Mouse (Mus musculus) hindbrain, embryonic 15.5 days (tissue): ENCODE data around the gene Zswim8. TPM values are rescaled to one million over a fixed set of nuclear protein-coding genes. Genes with fewer than 3 reads are reported as not detected.

Source experiments
- ATAC-seq: fragments of 200-750 bp; cut with Nextera tagmentation; 2 replicates; pipeline ENCODE4 v1.8.0; 2017; ENCODE audit warnings: low read depth, moderate number of reproducible peaks, moderate TSS enrichment; ENCODE audit not compliant: low FRiP score
- H3K27ac ChIP-seq: fragments of 300-500 bp; sonication (generic); replicated peaks from 2 replicates; pipeline ENCODE4 v1.5.1; 2015; ENCODE audit warnings: mild to moderate bottlenecking, inconsistent platforms
- H3K27me3 ChIP-seq: fragments of 300-500 bp; sonication (generic); 2 replicates; pipeline ENCODE4 v1.6.1; 2015; ENCODE audit warnings: control low read depth, inconsistent platforms
- H3K36me3 ChIP-seq: fragments of 300-500 bp; sonication (generic); 2 replicates; pipeline ENCODE4 v1.6.1; 2015; ENCODE audit warnings: control low read depth, inconsistent platforms
- H3K4me1 ChIP-seq: fragments of 300-500 bp; sonication (generic); replicated peaks from 2 replicates; pipeline ENCODE4 v1.6.1; 2015; ENCODE audit warnings: control low read depth, inconsistent platforms
- H3K4me2 ChIP-seq: fragments of 300-500 bp; sonication (generic); 2 replicates; pipeline ENCODE4 v1.6.1; 2015; ENCODE audit warnings: moderate library complexity, mild to moderate bottlenecking, inconsistent platforms
- H3K4me3 ChIP-seq: fragments of 300-500 bp; sonication (generic); 2 replicates; pipeline ENCODE4 v1.5.1; 2015; ENCODE audit warnings: mild to moderate bottlenecking, inconsistent platforms
- H3K9ac ChIP-seq: fragments of 300-500 bp; sonication (generic); 2 replicates; pipeline ENCODE4 v1.6.1; 2015; ENCODE audit warnings: inconsistent platforms
- H3K9me3 ChIP-seq: fragments of 300-500 bp; sonication (generic); 2 replicates; pipeline ENCODE4 v1.6.1; 2016; ENCODE audit warnings: control low read depth, inconsistent platforms
- WGBS: fragments of 180-500 bp; shearing (Covaris S2); methylation state at CpG from one replicate; pipeline ENCODE4 v1.1.7; 2015; 5-methylcytosine and 5-hydroxymethylcytosine counted together
- polyA plus RNA-seq: library from polyadenylated mRNA; unstranded; fragments of >200 nt; fragmentation: Nextera tagmentation; extraction: Ambion mirVana; gene quantifications from 2 replicates; pipeline ENCODE4 v1.2.1, GENCODE M21; 2015

Gene Zswim8
- polyA plus RNA-seq: 45.1 and 46.9 TPM in 2 replicates

- ATAC-seq: peak; percentile 95
- Histone ChIP-seq H3K36me3 (peaks cover 32% of the 10 kb centered on the region), H3K4me2 (peak within 1 kb of the TSS; percentile 63), H3K27ac (peak within 1 kb of the TSS; percentile 95), H3K9ac (peak within 1 kb of the TSS; percentile 99), H3K4me3 (peak within 1 kb of the TSS; percentile 98), H3K27me3 (no peaks in the 10 kb centered on the region), H3K4me1 (peaks cover 30% of the 10 kb centered on the region), H3K9me3 (no peaks in the 10 kb centered on the region)
- under 1% methylated on average over 79 of the region's 80 CpGs for WGBS
Observed at GRCm38 (mm10) chr14:20707201-20708190, at the start of gene Zswim8. Gene Zswim8, plus strand, starts transcription at chr14:20707552.

DNA sequence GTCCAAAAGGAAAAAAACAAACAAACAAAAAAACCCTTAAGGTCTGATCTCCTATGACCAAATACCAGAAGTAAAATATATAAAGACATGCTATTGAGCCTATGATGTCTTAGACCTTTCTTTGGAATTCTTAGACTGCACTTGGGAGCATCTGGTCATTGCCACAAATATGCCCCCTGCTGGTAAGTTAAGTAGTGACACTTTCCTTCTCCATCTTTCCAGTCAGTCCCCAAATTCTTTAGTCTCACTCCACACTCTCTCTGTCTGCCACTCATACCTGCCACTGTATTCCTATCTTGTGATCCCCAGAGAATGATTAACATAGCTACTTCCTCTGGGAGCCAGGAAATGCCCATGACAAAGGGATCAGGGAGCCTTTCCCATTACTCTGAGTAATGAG lies 49.0 kb upstream of the Zswim8 start:
- Histone ChIP-seq H3K27me3 (peaks cover 1% of the 10 kb centered on the region; the same call in 1 of the 2 replicates), H3K4me2 (no peak overlapping the region), H3K4me3 (no peak overlapping the region), H3K27ac (no peak overlapping the region), H3K9me3 (no peaks in the 10 kb centered on the region), H3K36me3 (no peaks in the 10 kb centered on the region), H3K4me1 (peaks cover 18% of the 10 kb centered on the region), H3K9ac (no peak overlapping the region)
- ATAC-seq: no peak

GRCm38 (mm10) chr14:20658902-20659301 lies 48.5 kb upstream of the Zswim8 start:
- Histone ChIP-seq H3K4me1 (peaks cover 18% of the 10 kb centered on the region), H3K27me3 (peaks cover 7% of the 10 kb centered on the region; the same call in 1 of the 2 replicates), H3K9me3 (no peaks in the 10 kb centered on the region), H3K36me3 (no peaks in the 10 kb centered on the region), H3K9ac (no peak overlapping the region), H3K4me2 (no peak overlapping the region), H3K27ac (no peak overlapping the region), H3K4me3 (no peak overlapping the region)
- ATAC-seq: no peak
- 90% methylated on average over 6 of the region's 6 CpGs for WGBS

DNA sequence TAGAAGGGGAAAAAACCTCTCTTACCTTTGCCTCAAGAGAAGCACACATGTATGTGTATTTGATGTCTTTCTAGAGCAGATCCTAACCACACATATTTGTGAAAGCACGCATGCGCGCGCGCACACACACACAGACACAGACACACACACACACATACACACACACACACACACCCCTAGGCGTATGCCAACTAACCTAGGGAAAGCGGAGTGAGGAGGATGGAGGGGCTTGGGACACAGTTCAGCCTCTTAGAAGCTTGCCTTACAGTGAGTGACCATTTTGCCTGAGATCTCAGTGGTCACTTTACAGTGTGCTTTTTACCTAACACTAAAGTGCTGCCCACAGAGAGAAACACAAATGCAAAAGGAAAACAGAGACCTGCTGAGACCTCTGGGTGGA lies 47.7 kb upstream of the Zswim8 start:
- no peak for ATAC-seq
- Histone ChIP-seq H3K27ac (no peak overlapping the region), H3K4me1 (peaks cover 18% of the 10 kb centered on the region), H3K36me3 (no peaks in the 10 kb centered on the region), H3K9me3 (no peaks in the 10 kb centered on the region), H3K27me3 (peaks cover 7% of the 10 kb centered on the region; the same call in 1 of the 2 replicates), H3K4me2 (no peak overlapping the region), H3K4me3 (no peak overlapping the region), H3K9ac (no peak overlapping the region)
- WGBS: 98% methylated on average over 7 of the region's 7 CpGs

- H3K4me1 ChIP-seq: peaks cover 18% of the 10 kb centered on the region
- H3K36me3 ChIP-seq: no peaks in the 10 kb centered on the region
- WGBS: 1% methylated on average over 52 of the region's 52 CpGs
- peak; percentile 88 for ATAC-seq
- peak overlapping the region; percentile 77 for H3K4me3 ChIP-seq
- peak overlapping the region; percentile 93 for H3K27ac ChIP-seq
- H3K4me2 ChIP-seq: peak overlapping the region; percentile 83
- H3K27me3 ChIP-seq: peaks cover 7% of the 10 kb centered on the region; the same call in 1 of the 2 replicates
- no peaks in the 10 kb centered on the region for H3K9me3 ChIP-seq
- peak overlapping the region; percentile 85 for H3K9ac ChIP-seq
Observed at GRCm38 (mm10) chr14:20660827-20661660, 46.3 kb upstream of the Zswim8 start.

- peaks cover 18% of the 10 kb centered on the region for H3K4me1 ChIP-seq
- no peaks in the 10 kb centered on the region for H3K36me3 ChIP-seq
- peak overlapping the region; percentile 83 for H3K4me2 ChIP-seq
- peak; percentile 69 for ATAC-seq
- H3K9ac ChIP-seq: peak overlapping the region; percentile 85
- H3K4me3 ChIP-seq: peak overlapping the region; percentile 77
- no peaks in the 10 kb centered on the region for H3K9me3 ChIP-seq
- WGBS: 9% methylated on average over 19 of the region's 19 CpGs
- peak overlapping the region; percentile 93 for H3K27ac ChIP-seq
- H3K27me3 ChIP-seq: peaks cover 7% of the 10 kb centered on the region; the same call in 1 of the 2 replicates
Observed at GRCm38 (mm10) chr14:20661661-20662331, 45.6 kb upstream of the Zswim8 start.

DNA sequence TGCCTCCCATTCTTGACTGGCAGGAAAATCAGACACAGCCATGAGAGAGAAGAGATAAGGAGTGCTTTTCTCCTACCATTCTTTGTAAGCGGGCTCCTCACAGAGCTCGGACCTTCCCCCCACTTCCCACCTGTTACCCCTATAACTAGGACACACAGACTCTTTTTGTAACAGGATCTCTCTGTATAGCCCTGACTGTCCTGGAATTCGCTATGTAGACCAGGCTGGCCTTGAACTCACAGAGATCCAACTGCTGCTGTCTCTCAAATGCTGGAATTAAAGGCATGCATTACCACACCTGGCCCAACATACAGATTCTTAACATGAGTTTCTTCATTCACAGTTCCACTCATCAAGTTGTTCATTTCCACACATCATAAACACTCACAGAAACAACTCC lies 44.6 kb upstream of the Zswim8 start:
- H3K9me3 ChIP-seq: no peaks in the 10 kb centered on the region
- H3K4me1 ChIP-seq: peaks cover 18% of the 10 kb centered on the region
- no peak for ATAC-seq
- 0 out of 2 replicates have a peak overlapping the region, but pooled peaks have one; percentile 83 for H3K4me2 ChIP-seq
- H3K9ac ChIP-seq: no peak overlapping the region
- no peaks in the 10 kb centered on the region for H3K36me3 ChIP-seq
- WGBS: 92% methylated on average over 3 of the region's 3 CpGs
- H3K27ac ChIP-seq: no peak overlapping the region
- peaks cover 7% of the 10 kb centered on the region; the same call in 1 of the 2 replicates for H3K27me3 ChIP-seq
- no peak overlapping the region for H3K4me3 ChIP-seq

DNA sequence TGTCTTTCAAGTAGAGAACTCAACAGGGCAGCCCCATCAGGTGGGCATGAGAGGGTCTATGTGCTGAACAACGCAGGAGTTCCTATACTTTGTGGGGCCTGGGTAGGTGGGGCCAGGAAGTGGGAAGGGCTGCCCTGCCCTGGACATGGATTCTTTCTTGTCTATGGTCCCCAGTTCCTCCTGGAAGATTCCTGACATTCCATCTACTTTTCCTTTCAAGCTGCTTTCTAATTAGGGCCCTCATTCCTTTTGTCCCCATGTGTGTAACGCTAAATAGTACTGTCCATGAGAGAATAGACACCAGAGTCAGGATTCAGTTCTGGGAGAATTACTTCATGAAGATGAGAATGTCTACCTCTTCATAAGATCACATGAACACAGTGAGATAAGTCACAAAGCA lies 43.8 kb upstream of the Zswim8 start:
- no peak overlapping the region for H3K9ac ChIP-seq
- no peak for ATAC-seq
- peaks cover 10% of the 10 kb centered on the region for H3K27me3 ChIP-seq
- H3K4me3 ChIP-seq: no peak overlapping the region
- H3K36me3 ChIP-seq: no peaks in the 10 kb centered on the region
- H3K4me2 ChIP-seq: no peak overlapping the region
- WGBS: 74% methylated on average over 2 of the region's 2 CpGs
- peaks cover 18% of the 10 kb centered on the region for H3K4me1 ChIP-seq
- H3K9me3 ChIP-seq: no peaks in the 10 kb centered on the region
- H3K27ac ChIP-seq: no peak overlapping the region

DNA sequence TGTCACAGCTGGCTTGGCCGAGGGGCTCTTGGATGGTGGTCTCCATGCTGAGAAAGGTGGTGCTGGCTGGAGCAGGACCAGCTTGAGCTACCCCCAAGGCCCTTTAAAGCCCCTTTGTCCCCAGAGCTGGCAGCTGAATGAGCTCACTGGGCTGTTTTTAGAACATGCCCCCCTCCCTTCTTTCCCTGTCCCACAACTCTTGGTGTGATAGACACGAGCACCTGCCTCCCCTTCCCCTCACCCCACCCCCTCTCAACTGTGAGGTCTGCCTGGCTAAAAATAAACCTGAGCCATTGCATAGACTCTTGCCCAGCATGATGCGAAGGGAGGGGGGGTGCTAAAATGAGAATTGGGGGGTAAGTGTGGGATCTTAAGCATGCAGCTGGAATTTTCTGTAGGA lies 42.9 kb upstream of the Zswim8 start:
- no peak overlapping the region for H3K9ac ChIP-seq
- H3K27ac ChIP-seq: no peak overlapping the region
- H3K4me2 ChIP-seq: no peak overlapping the region
- H3K9me3 ChIP-seq: no peaks in the 10 kb centered on the region
- no peak for ATAC-seq
- no peaks in the 10 kb centered on the region for H3K36me3 ChIP-seq
- H3K27me3 ChIP-seq: peaks cover 16% of the 10 kb centered on the region
- 61% methylated on average over 3 of the region's 3 CpGs for WGBS
- no peak overlapping the region for H3K4me3 ChIP-seq
- peaks cover 18% of the 10 kb centered on the region for H3K4me1 ChIP-seq

GRCm38 (mm10) chr14:20667469-20667868 lies 39.9 kb upstream of the Zswim8 start:
- Histone ChIP-seq H3K4me2 (no peak overlapping the region), H3K4me3 (no peak overlapping the region), H3K36me3 (no peaks in the 10 kb centered on the region), H3K9ac (no peak overlapping the region), H3K27ac (no peak overlapping the region), H3K4me1 (peaks cover 3% of the 10 kb centered on the region; the same call in 1 of the 2 replicates), H3K9me3 (no peaks in the 10 kb centered on the region), H3K27me3 (peaks cover 22% of the 10 kb centered on the region)
- WGBS: 62% methylated on average over 1 of the region's 1 CpGs
- no peak for ATAC-seq

GRCm38 (mm10) chr14:20668154-20668810 lies 39.1 kb upstream of the Zswim8 start, which contains the start of gene Synpo2l:
Gene Synpo2l, minus strand, starts transcription at chr14:20668354.
- no peaks in the 10 kb centered on the region for H3K4me1 ChIP-seq
- ATAC-seq: no peak
- H3K9me3 ChIP-seq: no peaks in the 10 kb centered on the region
- H3K4me3 ChIP-seq: no peak within 1 kb of the TSS
- no peak within 1 kb of the TSS for H3K9ac ChIP-seq
- no peak within 1 kb of the TSS for H3K4me2 ChIP-seq
- H3K27me3 ChIP-seq: peaks cover 21% of the 10 kb centered on the region
- H3K36me3 ChIP-seq: no peaks in the 10 kb centered on the region
- WGBS: 83% methylated on average over 8 of the region's 8 CpGs
- no peak within 1 kb of the TSS for H3K27ac ChIP-seq
